Mouse (Mus musculus): ENCODE measurements around the gene Tmcc3.

GRCm38 (mm10) chr10:94561351-94561750 is 249.6 kb downstream of the Tmcc3 start:
- TF ChIP-seq CTCF (IDR thresholded peaks at IDR 0.05; ENCODE audit: extremely low read depth, insufficient read depth, insufficient read length, insufficient replicate concordance) (no peak), POLR2A (IDR thresholded peaks at IDR 0.05; ENCODE audit: low read depth, low read length) (no peak)
